Mouse (Mus musculus) thymus, adult 2 months (tissue): ENCODE results near the gene Rims3.

ENCODE experiments used
- CTCF ChIP-seq: fragments of 200-500 bp; IDR thresholded peaks from 2 replicates; pipeline ENCODE4 v1.5.1; 2012; ENCODE audit warnings: mild to moderate bottlenecking, control low read depth, low read length, moderate library complexity, borderline replicate concordance; ENCODE audit not compliant: control insufficient read depth, poor library complexity, insufficient read depth; ENCODE audit errors: extremely low read depth
- POLR2A ChIP-seq: fragments of 200-500 bp; IDR thresholded peaks from 2 replicates; pipeline ENCODE4 v1.6.1; 2012; ENCODE audit warnings: mild to moderate bottlenecking, low read length, control low read depth, moderate library complexity; ENCODE audit not compliant: control insufficient read depth, poor library complexity, insufficient read depth; ENCODE audit errors: extremely low read depth

DNA sequence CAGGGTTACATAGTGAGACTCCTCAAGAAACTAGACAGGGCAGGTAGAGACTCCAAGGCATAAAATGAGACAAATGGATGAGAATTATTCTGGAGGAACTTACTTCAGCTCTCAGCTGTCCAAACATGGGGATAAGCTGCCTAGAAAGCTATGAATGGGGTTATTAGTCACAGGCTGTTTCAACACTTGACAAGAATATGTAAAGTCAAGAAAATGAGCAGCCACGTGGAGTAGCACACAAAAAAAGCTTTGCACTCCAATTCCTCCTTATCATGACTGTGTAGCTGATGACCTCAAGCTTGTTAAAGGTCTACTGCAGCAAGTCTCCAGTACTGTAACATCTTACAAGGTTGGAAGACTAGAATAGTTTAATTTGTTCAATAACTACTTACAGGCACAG is 35.3 kb upstream of the Rims3 start:
- TF ChIP-seq CTCF (no peak), POLR2A (no peak)
